Mouse (Mus musculus): ENCODE measurements around the gene Rbm20.

DNA sequence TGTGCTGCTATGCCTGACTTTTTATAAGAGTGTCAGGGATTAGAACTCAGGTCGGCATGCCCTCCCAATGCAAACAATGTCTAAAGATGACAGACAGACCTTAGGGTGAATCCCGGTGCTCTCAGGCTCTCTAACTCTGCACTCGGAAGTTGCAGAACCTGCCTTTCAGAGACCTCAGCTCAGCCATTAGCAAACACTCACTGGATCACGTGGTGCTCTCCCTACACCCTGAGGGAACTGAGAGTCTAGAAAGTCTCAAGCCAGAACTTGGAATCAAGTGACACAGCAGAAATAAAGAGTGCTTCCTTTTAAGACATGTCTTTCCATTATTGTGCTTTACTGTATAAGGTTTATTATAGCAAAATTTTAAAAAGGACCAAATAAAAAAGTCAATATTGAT is 177.9 kb downstream of the Rbm20 start:
- TF ChIP-seq CTCF (IDR thresholded peaks at IDR 0.05; ENCODE audit: low read depth) (no peak), EP300 (optimal IDR thresholded peaks at IDR 0.05) (no peak)

Measured in stomach, postnatal 0 days (tissue).